Mouse (Mus musculus) liver, embryonic 16.5 days (tissue): ENCODE results near the gene Apol8. TPM values are rescaled to one million over a fixed set of nuclear protein-coding genes. Genes with fewer than 3 reads are reported as not detected.

ENCODE experiments used
- ATAC-seq: fragments of 200-750 bp; cut with Nextera tagmentation; 2 replicates; pipeline ENCODE4 v1.8.0; 2017; ENCODE audit warnings: low read depth, mild to moderate bottlenecking, moderate number of reproducible peaks, moderate library complexity
- H3K27ac ChIP-seq: fragments of 300-500 bp; sonication (generic); 2 replicates; pipeline ENCODE4 v1.5.1; 2014; ENCODE audit warnings: mild to moderate bottlenecking, low read length
- H3K27me3 ChIP-seq: fragments of 300-500 bp; sonication (generic); 2 replicates; pipeline ENCODE4 v1.6.1; 2014; ENCODE audit warnings: low read depth, low read length, mixed read lengths; ENCODE audit not compliant: control insufficient read depth, insufficient read depth
- H3K36me3 ChIP-seq: fragments of 300-500 bp; sonication (generic); 2 replicates; pipeline ENCODE4 v1.6.1; 2014; ENCODE audit warnings: mild to moderate bottlenecking; ENCODE audit not compliant: control insufficient read depth, insufficient read depth
- H3K4me1 ChIP-seq: fragments of 300-500 bp; sonication (generic); 2 replicates; pipeline ENCODE4 v1.6.1; 2014; ENCODE audit warnings: low read depth, low read length, mixed read lengths; ENCODE audit not compliant: control insufficient read depth
- H3K4me2 ChIP-seq: fragments of 300-500 bp; sonication (generic); 2 replicates; pipeline ENCODE4 v1.6.1; 2014; ENCODE audit warnings: low read depth, low read length, mixed read lengths
- H3K4me3 ChIP-seq: fragments of 300-500 bp; sonication (generic); 2 replicates; pipeline ENCODE4 v1.5.1; 2014; ENCODE audit warnings: low read depth, mild to moderate bottlenecking, low read length
- H3K9ac ChIP-seq: fragments of 300-500 bp; sonication (generic); 2 replicates; pipeline ENCODE4 v1.6.1; 2014; ENCODE audit warnings: low read depth, low read length
- H3K9me3 ChIP-seq: fragments of 300-500 bp; sonication (generic); replicated peaks from 2 replicates; pipeline ENCODE4 v1.6.1; 2016; ENCODE audit warnings: low read length; ENCODE audit not compliant: control insufficient read depth
- WGBS: fragments of 180-500 bp; shearing (Covaris S2); extraction: QIAGEN DNeasy Blood & Tissue Kit; methylation state at CpG from one replicate; pipeline ENCODE4 v1.1.7; 2014; ENCODE audit not compliant: insufficient replicate concordance; 5-methylcytosine and 5-hydroxymethylcytosine counted together
- polyA plus RNA-seq: library from polyadenylated mRNA; unstranded; fragments of >200 nt; fragmentation: Nextera tagmentation; extraction: Ambion mirVana; gene quantifications from 2 replicates; pipeline ENCODE4 v1.2.1, GENCODE M21; 2015

The Apol8 gene
- polyA plus RNA-seq, 1 experiment from 2014 or later: 26.9 TPM

- peak; percentile 22; the same call in 1 of the 2 replicates for ATAC-seq
- no peak overlapping the region for H3K4me2 ChIP-seq
- peak overlapping the region; percentile 62 for H3K27ac ChIP-seq
- no peak overlapping the region for H3K4me3 ChIP-seq
- H3K36me3 ChIP-seq: peaks cover 27% of the 10 kb centered on the region
- no peaks in the 10 kb centered on the region for H3K9me3 ChIP-seq
- WGBS: 30% methylated on average over 14 of the region's 14 CpGs
- H3K9ac ChIP-seq: no peak overlapping the region
- H3K27me3 ChIP-seq: no peaks in the 10 kb centered on the region
- peaks cover 36% of the 10 kb centered on the region for H3K4me1 ChIP-seq
These were observed 42.1 kb upstream of the Apol8 start for GRCm38 (mm10) chr15:77798664-77799490.

- WGBS: 67% methylated on average over 14 of the region's 14 CpGs
- peak; percentile 54 for ATAC-seq
- H3K36me3 ChIP-seq: peaks cover 21% of the 10 kb centered on the region
These were observed 41.0 kb upstream of the Apol8 start for GRCm38 (mm10) chr15:77797609-77798411.

GRCm38 (mm10) chr15:77796409-77797035, 39.7 kb upstream of the Apol8 start:
- WGBS: 87% methylated on average over 26 of the region's 26 CpGs
- Histone ChIP-seq H3K27ac (no peak overlapping the region), H3K36me3 (peaks cover 15% of the 10 kb centered on the region)

More at GRCm38 (mm10) chr15:77797609-77798411, 41.0 kb upstream of the Apol8 start:
- Histone ChIP-seq H3K27ac (no peak overlapping the region; the same call in 1 of the 2 replicates), H3K4me1 (peaks cover 36% of the 10 kb centered on the region), H3K4me2 (no peak overlapping the region), H3K9me3 (no peaks in the 10 kb centered on the region), H3K4me3 (no peak overlapping the region), H3K27me3 (no peaks in the 10 kb centered on the region), H3K9ac (no peak overlapping the region)

DNA sequence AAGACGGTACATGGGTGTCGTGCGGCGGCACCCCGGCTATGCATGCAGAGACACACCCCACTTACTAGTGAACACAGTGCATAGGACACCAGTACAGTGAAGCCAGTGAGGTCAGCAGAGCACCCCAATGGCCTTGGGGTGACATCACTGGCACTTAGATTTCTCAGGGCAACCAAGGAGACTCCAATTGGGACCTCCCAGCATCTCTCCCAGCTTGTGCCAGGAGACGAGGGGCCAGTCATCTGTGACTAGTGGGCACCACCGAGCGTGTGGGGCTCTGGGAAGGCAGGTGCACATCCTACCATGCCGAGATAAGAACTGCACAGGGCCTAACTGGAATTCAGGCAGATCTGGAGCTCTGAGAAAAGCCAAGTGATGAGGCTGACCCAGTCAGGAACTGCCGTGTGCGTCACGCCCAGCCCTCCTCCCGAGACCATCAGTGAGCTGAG, 38.1 kb upstream of the Apol8 start:
- ATAC-seq: no peak
- peaks cover 31% of the 10 kb centered on the region for H3K36me3 ChIP-seq
- 88% methylated on average over 13 of the region's 13 CpGs for WGBS

More at GRCm38 (mm10) chr15:77796409-77797035, 39.7 kb upstream of the Apol8 start:
- no peak overlapping the region for H3K4me2 ChIP-seq
- no peak for ATAC-seq
- H3K4me1 ChIP-seq: peaks cover 27% of the 10 kb centered on the region
- no peaks in the 10 kb centered on the region for H3K9me3 ChIP-seq
- no peak overlapping the region for H3K9ac ChIP-seq
- no peak overlapping the region for H3K4me3 ChIP-seq
- no peaks in the 10 kb centered on the region for H3K27me3 ChIP-seq

GRCm38 (mm10) chr15:77794138-77794907, 37.5 kb upstream of the Apol8 start:
- H3K4me1 ChIP-seq: peaks cover 10% of the 10 kb centered on the region
- no peaks in the 10 kb centered on the region for H3K27me3 ChIP-seq
- H3K9ac ChIP-seq: no peak overlapping the region
- WGBS: 85% methylated on average over 13 of the region's 13 CpGs
- H3K4me3 ChIP-seq: no peak overlapping the region
- H3K9me3 ChIP-seq: no peaks in the 10 kb centered on the region
- no peak overlapping the region for H3K4me2 ChIP-seq
- peaks cover 36% of the 10 kb centered on the region for H3K36me3 ChIP-seq
- no peak for ATAC-seq
- no peak overlapping the region for H3K27ac ChIP-seq

More for the DNA sequence above, 38.1 kb upstream of the Apol8 start:
- Histone ChIP-seq H3K9ac (no peak overlapping the region), H3K4me2 (no peak overlapping the region), H3K27me3 (no peaks in the 10 kb centered on the region), H3K9me3 (no peaks in the 10 kb centered on the region), H3K4me1 (peaks cover 16% of the 10 kb centered on the region), H3K4me3 (no peak overlapping the region), H3K27ac (no peak overlapping the region)

GRCm38 (mm10) chr15:77793554-77793953, 36.8 kb upstream of the Apol8 start:
- H3K36me3 ChIP-seq: peaks cover 44% of the 10 kb centered on the region
- H3K9me3 ChIP-seq: no peaks in the 10 kb centered on the region
- peaks cover 2% of the 10 kb centered on the region for H3K4me1 ChIP-seq
- ATAC-seq: no peak
- H3K27me3 ChIP-seq: no peaks in the 10 kb centered on the region
- H3K9ac ChIP-seq: no peak overlapping the region
- H3K4me2 ChIP-seq: no peak overlapping the region
- no peak overlapping the region for H3K4me3 ChIP-seq
- WGBS: 87% methylated on average over 7 of the region's 7 CpGs
- no peak overlapping the region for H3K27ac ChIP-seq

- no peak overlapping the region for H3K4me3 ChIP-seq
- no peak overlapping the region for H3K9ac ChIP-seq
- no peaks in the 10 kb centered on the region for H3K27me3 ChIP-seq
- H3K4me2 ChIP-seq: no peak overlapping the region
- no peaks in the 10 kb centered on the region; the same call in 1 of the 2 replicates for H3K4me1 ChIP-seq
- H3K36me3 ChIP-seq: peaks cover 47% of the 10 kb centered on the region
- no peak for ATAC-seq
- no peaks in the 10 kb centered on the region for H3K9me3 ChIP-seq
- no peak overlapping the region for H3K27ac ChIP-seq
- 83% methylated on average over 4 of the region's 4 CpGs for WGBS
These were observed 36.3 kb upstream of the Apol8 start for GRCm38 (mm10) chr15:77793094-77793493.

- no peak overlapping the region for H3K27ac ChIP-seq
- no peaks in the 10 kb centered on the region for H3K9me3 ChIP-seq
- no peak overlapping the region for H3K4me3 ChIP-seq
- no peaks in the 10 kb centered on the region for H3K4me1 ChIP-seq
- H3K36me3 ChIP-seq: peaks cover 57% of the 10 kb centered on the region
- no peak overlapping the region for H3K9ac ChIP-seq
- no peaks in the 10 kb centered on the region for H3K27me3 ChIP-seq
- 82% methylated on average over 9 of the region's 9 CpGs for WGBS
- ATAC-seq: no peak
- H3K4me2 ChIP-seq: no peak overlapping the region
These were observed 35.3 kb upstream of the Apol8 start for GRCm38 (mm10) chr15:77792056-77792455.
